In genomic region chr3:68615042-68615810, GRCm38 (mm10) we compare ENCODE assay signal across 10 mouse cellular contexts.
DNase-seq lines count a peak whose midpoint lies in the region; ATAC-seq and TF ChIP-seq lines count a peak whose summit lies in the region.
"Had no signal": no experiment of that assay in that cellular context is flagged by ENCODE, and none has a peak within 500 bp of the region (broad histone marks: within the 10 kb centered on the region; RNA-seq: fewer than 3 reads in every experiment).

No protein-coding gene starts in this region.

- DNase-seq in kidney, adult 9 months = peak; percentile 62
- DNase-seq in kidney, adult 11 months = no peak
- no peak for DNase-seq in right cerebral cortex, adult 18-20 months
- no peak for DNase-seq in ovary, postnatal 10 days (ENCODE audit: low spot score)

- ATAC-seq in common myeloid progenitor, adult 5-6 weeks (replicated peaks; ENCODE audit: low read depth, poor library complexity, severe bottlenecking) = peak; percentile 80
- ATAC-seq in hindbrain, embryonic 16.5 days = peak; percentile 53; the same call in 1 of the 2 replicates
- 0 out of 2 replicates have a peak, but pooled peaks have one; percentile 15 for ATAC-seq in midbrain, embryonic 15.5 days (replicated peaks)

- H3K27ac ChIP-seq in hindbrain, embryonic 16.5 days (ENCODE audit: low read depth, low read length) = no peak overlapping the region
- no peak overlapping the region for H3K27ac ChIP-seq in midbrain, embryonic 15.5 days
- H3K27ac ChIP-seq: embryonic facial prominence, embryonic 15.5 days; liver, embryonic 15.5 days had no signal

- H3K9me3 ChIP-seq in E14TG2a.4 (ENCODE audit: low read length) = no peaks in the 10 kb centered on the region
- H3K9me3 ChIP-seq in hindbrain, embryonic 16.5 days (ENCODE audit: control insufficient read depth, low read length) = no peaks in the 10 kb centered on the region
- no peaks in the 10 kb centered on the region for H3K9me3 ChIP-seq in midbrain, embryonic 15.5 days
- H3K9me3 ChIP-seq: embryonic facial prominence, embryonic 15.5 days; liver, embryonic 15.5 days had no signal

- WGBS in hindbrain, embryonic 16.5 days = 70% methylated on average over 10 of the region's 10 CpGs
- WGBS in midbrain, embryonic 15.5 days = 66% methylated on average over 10 of the region's 10 CpGs

- TF ChIP-seq CTCF in E14TG2a.4 (conservative IDR thresholded peaks at IDR 0.05; ENCODE audit: low read length) = peak; percentile 35

- H3K4me1 ChIP-seq in E14TG2a.4 (replicated peaks; ENCODE audit: low read depth, low read length) = peaks cover 59% of the 10 kb centered on the region
- no peaks in the 10 kb centered on the region for H3K4me1 ChIP-seq in hindbrain, embryonic 16.5 days (ENCODE audit: control insufficient read depth, insufficient read depth, low read depth, low read length)
- H3K4me1 ChIP-seq in midbrain, embryonic 15.5 days = peaks cover 5% of the 10 kb centered on the region; the same call in 1 of the 2 replicates
- H3K4me1 ChIP-seq: embryonic facial prominence, embryonic 15.5 days; liver, embryonic 15.5 days had no signal

- H3K4me3 ChIP-seq in E14TG2a.4 (replicated peaks; ENCODE audit: low read length) = no peak overlapping the region
- H3K4me3 ChIP-seq in hindbrain, embryonic 16.5 days (ENCODE audit: low read length) = no peak overlapping the region
- no peak overlapping the region for H3K4me3 ChIP-seq in midbrain, embryonic 15.5 days
- H3K4me3 ChIP-seq: embryonic facial prominence, embryonic 15.5 days; liver, embryonic 15.5 days had no signal

- no peaks in the 10 kb centered on the region for H3K27me3 ChIP-seq in E14TG2a.4 (ENCODE audit: insufficient read depth, low read length)
- H3K27me3 ChIP-seq in hindbrain, embryonic 16.5 days (replicated peaks; ENCODE audit: control insufficient read depth, insufficient read depth, low read length) = no peaks in the 10 kb centered on the region
- no peaks in the 10 kb centered on the region for H3K27me3 ChIP-seq in midbrain, embryonic 15.5 days (replicated peaks)
- H3K27me3 ChIP-seq: embryonic facial prominence, embryonic 15.5 days; liver, embryonic 15.5 days had no signal

- H3K4me2 ChIP-seq in hindbrain, embryonic 16.5 days (ENCODE audit: low read length) = no peak overlapping the region
- H3K4me2 ChIP-seq in midbrain, embryonic 15.5 days = no peak overlapping the region
- H3K4me2 ChIP-seq: embryonic facial prominence, embryonic 15.5 days; liver, embryonic 15.5 days had no signal

- H3K9ac ChIP-seq in hindbrain, embryonic 16.5 days (ENCODE audit: low read depth, low read length) = no peak overlapping the region
- H3K9ac ChIP-seq in midbrain, embryonic 15.5 days = no peak overlapping the region
- H3K9ac ChIP-seq: embryonic facial prominence, embryonic 15.5 days; liver, embryonic 15.5 days had no signal

- H3K36me3 ChIP-seq in E14TG2a.4 (ENCODE audit: insufficient read depth, low read length) = peaks cover 76% of the 10 kb centered on the region
- H3K36me3 ChIP-seq in hindbrain, embryonic 16.5 days (ENCODE audit: control insufficient read depth, insufficient read depth, low read length) = 0 out of 2 replicates have a peak, but pooled peaks cover 5% of the 10 kb centered on the region
- no peaks in the 10 kb centered on the region for H3K36me3 ChIP-seq in midbrain, embryonic 15.5 days (replicated peaks)
- H3K36me3 ChIP-seq: embryonic facial prominence, embryonic 15.5 days; liver, embryonic 15.5 days had no signal

Comparison
In these comparisons a context has a peak if more than half of its experiments do, and no peak if none do; other contexts are left out.
1. ATAC-seq: peak in every context shown above with its lines; median percentile 80 in common myeloid progenitor, adult 5-6 weeks; 53 in hindbrain, embryonic 16.5 days; 15 in midbrain, embryonic 15.5 days.